Mouse (Mus musculus): ENCODE measurements around the gene Atxn1. TPM values are rescaled to one million over a fixed set of nuclear protein-coding genes. Genes with fewer than 3 reads are reported as not detected.

Atxn1 gene
- polyA plus RNA-seq, 1 experiment from 2014 or later = 5.4 TPM

GRCm38 (mm10) chr13:45940714-45941113, 24.1 kb downstream of the Atxn1 start:
- H3K27me3 ChIP-seq = no peaks in the 10 kb centered on the region
- no peak overlapping the region for H3K4me3 ChIP-seq
- no peak for ATAC-seq (ENCODE audit: insufficient number of reproducible peaks, low FRiP score, low TSS enrichment, low read depth)
- H3K36me3 ChIP-seq = 0 out of 2 replicates have a peak, but pooled peaks cover 3% of the 10 kb centered on the region
- 69% methylated on average over 4 of the region's 4 CpGs for WGBS
- no peak overlapping the region for H3K9ac ChIP-seq
- no peaks in the 10 kb centered on the region for H3K9me3 ChIP-seq
- H3K4me1 ChIP-seq = no peaks in the 10 kb centered on the region
- no peak overlapping the region for H3K4me2 ChIP-seq
- H3K27ac ChIP-seq = no peak overlapping the region

DNA sequence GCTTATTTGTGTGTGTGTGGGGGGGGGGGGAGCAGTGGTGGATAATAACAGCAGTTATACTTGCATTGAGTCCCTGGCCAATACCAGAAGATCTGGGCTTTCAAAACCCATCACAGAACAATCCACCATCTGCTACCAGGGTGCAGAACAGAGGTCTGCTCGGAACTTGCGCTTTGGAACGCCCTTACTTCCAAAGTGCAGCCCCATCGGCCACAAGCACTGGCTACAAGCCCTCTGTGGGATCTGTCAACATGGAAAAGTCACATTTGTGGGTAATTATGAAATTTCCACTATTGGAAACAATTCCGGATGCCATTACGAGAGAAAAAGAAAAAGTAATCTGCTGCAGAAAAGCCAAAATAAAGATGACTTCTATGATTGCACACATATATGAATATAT, 25.2 kb downstream of the Atxn1 start:
- Histone ChIP-seq H3K4me1 (no peaks in the 10 kb centered on the region), H3K9me3 (no peaks in the 10 kb centered on the region), H3K4me2 (no peak overlapping the region), H3K4me3 (no peak overlapping the region), H3K27ac (no peak overlapping the region), H3K9ac (no peak overlapping the region), H3K27me3 (no peaks in the 10 kb centered on the region), H3K36me3 (no peaks in the 10 kb centered on the region)
- 76% methylated on average over 6 of the region's 6 CpGs for WGBS
- no peak for ATAC-seq (ENCODE audit: insufficient number of reproducible peaks, low FRiP score, low TSS enrichment, low read depth)

DNA sequence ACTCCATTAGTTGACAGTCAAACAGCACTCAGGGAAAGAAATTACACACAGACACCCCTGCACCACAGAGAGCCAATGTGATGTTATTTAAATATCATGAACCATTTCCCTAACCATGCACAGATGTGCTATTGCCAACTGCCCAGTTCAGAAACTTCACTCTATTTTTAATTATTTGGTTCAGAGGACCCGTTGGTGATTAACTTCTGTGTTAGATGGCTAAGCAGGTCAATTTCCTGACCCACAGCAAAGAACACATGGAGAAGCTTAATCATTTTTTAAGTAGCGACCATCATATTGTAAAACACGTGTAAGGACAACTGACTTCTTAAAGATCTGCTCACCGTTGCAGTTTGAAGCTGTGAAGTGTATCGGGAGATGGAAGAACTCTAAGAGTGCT, 26.7 kb downstream of the Atxn1 start:
- no peaks in the 10 kb centered on the region for H3K9me3 ChIP-seq
- H3K27me3 ChIP-seq = no peaks in the 10 kb centered on the region
- no peak overlapping the region for H3K4me2 ChIP-seq
- no peak overlapping the region for H3K9ac ChIP-seq
- no peak overlapping the region for H3K27ac ChIP-seq
- no peak for ATAC-seq (ENCODE audit: insufficient number of reproducible peaks, low FRiP score, low TSS enrichment, low read depth)
- H3K4me1 ChIP-seq = no peaks in the 10 kb centered on the region
- 39% methylated on average over 5 of the region's 5 CpGs for WGBS
- no peaks in the 10 kb centered on the region for H3K36me3 ChIP-seq
- H3K4me3 ChIP-seq = no peak overlapping the region

- Histone ChIP-seq H3K4me2 (no peak overlapping the region), H3K4me3 (no peak overlapping the region), H3K27ac (no peak overlapping the region), H3K9me3 (no peaks in the 10 kb centered on the region), H3K36me3 (no peaks in the 10 kb centered on the region), H3K4me1 (no peaks in the 10 kb centered on the region), H3K9ac (no peak overlapping the region), H3K27me3 (no peaks in the 10 kb centered on the region)
- ATAC-seq (ENCODE audit: insufficient number of reproducible peaks, low FRiP score, low TSS enrichment, low read depth) = no peak
Measured at GRCm38 (mm10) chr13:45936765-45937164, 28.0 kb downstream of the Atxn1 start.

DNA sequence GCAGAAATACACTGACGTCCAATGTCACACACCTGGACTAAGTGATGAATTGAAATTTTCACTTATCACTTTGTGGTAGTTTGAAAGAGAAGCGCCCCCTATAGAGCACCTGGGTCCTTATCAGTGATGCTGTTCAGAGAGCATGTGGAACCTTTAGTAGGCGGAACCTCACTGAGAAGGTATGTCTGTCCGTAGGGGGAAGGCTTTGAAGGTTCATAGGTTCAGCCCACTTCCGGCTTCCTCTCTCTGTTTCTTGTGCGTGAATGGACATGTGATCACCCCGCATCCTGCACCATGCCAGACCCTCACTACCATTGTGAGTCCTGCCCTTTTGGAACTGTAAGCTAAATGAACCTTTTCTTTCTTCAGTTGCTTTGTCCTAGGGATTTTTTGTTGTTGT, 29.0 kb downstream of the Atxn1 start:
- no peak for ATAC-seq (ENCODE audit: insufficient number of reproducible peaks, low FRiP score, low TSS enrichment, low read depth)
- Histone ChIP-seq H3K36me3 (no peaks in the 10 kb centered on the region), H3K4me1 (peaks cover 3% of the 10 kb centered on the region; the same call in 1 of the 2 replicates), H3K27me3 (no peaks in the 10 kb centered on the region), H3K9ac (no peak overlapping the region), H3K4me2 (no peak overlapping the region), H3K9me3 (no peaks in the 10 kb centered on the region), H3K27ac (no peak overlapping the region), H3K4me3 (no peak overlapping the region)
- WGBS = 81% methylated on average over 7 of the region's 7 CpGs

DNA sequence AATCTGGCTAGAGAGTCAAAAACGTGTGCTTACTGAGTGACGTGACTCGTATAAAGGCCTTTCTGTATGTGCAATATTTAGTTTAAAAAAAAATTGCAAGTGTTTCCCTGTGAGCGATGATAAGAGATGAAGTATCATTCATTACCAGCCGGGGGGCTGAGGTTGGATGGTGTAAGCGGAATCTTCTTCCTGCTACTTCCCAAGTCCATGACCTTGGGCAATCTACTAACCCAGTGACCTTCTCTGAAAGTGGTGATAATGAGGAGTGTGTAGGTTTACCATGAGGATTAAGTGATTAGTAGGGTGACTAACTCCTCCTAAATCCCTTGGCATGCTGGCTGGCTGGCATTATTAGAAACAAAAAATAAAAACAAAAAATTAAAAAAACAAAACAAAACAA, 30.0 kb downstream of the Atxn1 start:
- 76% methylated on average over 6 of the region's 6 CpGs for WGBS
- no peak overlapping the region for H3K4me3 ChIP-seq
- peaks cover 3% of the 10 kb centered on the region; the same call in 1 of the 2 replicates for H3K4me1 ChIP-seq
- H3K27me3 ChIP-seq = no peaks in the 10 kb centered on the region
- no peak overlapping the region for H3K9ac ChIP-seq
- H3K4me2 ChIP-seq = no peak overlapping the region
- H3K9me3 ChIP-seq = no peaks in the 10 kb centered on the region
- no peaks in the 10 kb centered on the region for H3K36me3 ChIP-seq
- no peak overlapping the region for H3K27ac ChIP-seq
- ATAC-seq (ENCODE audit: insufficient number of reproducible peaks, low FRiP score, low TSS enrichment, low read depth) = no peak

DNA sequence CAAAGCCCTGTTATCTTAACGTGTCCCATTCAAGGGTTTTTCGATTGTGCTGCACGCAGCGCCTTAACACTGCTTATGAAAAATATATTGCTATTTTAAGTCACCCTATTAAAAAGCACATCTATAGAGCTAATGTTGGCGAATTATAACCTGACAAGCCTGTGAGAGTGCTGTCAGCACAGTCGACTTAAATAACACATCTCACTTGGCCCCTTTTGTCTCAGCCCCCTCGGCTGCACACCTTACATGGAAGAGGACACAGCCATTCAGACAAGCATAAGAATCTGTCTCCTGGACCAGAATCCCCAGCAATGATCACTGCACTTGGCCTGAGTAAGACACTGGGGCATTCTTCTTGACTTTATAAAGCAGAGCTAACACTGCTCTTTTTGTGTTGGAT, 30.7 kb downstream of the Atxn1 start:
- no peaks in the 10 kb centered on the region for H3K36me3 ChIP-seq
- H3K4me1 ChIP-seq = peaks cover 3% of the 10 kb centered on the region; the same call in 1 of the 2 replicates
- no peak overlapping the region for H3K4me3 ChIP-seq
- ATAC-seq (ENCODE audit: insufficient number of reproducible peaks, low FRiP score, low TSS enrichment, low read depth) = no peak
- no peak overlapping the region for H3K4me2 ChIP-seq
- no peak overlapping the region for H3K27ac ChIP-seq
- H3K9me3 ChIP-seq = no peaks in the 10 kb centered on the region
- 69% methylated on average over 7 of the region's 7 CpGs for WGBS
- H3K27me3 ChIP-seq = no peaks in the 10 kb centered on the region
- H3K9ac ChIP-seq = no peak overlapping the region

GRCm38 (mm10) chr13:45932491-45932921, 32.3 kb downstream of the Atxn1 start:
- Histone ChIP-seq H3K36me3 (no peaks in the 10 kb centered on the region), H3K4me1 (peaks cover 3% of the 10 kb centered on the region; the same call in 1 of the 2 replicates)

GRCm38 (mm10) chr13:45931891-45932290, 32.9 kb downstream of the Atxn1 start:
- no peak overlapping the region for H3K4me3 ChIP-seq
- no peak overlapping the region for H3K9ac ChIP-seq
- no peak for ATAC-seq (ENCODE audit: insufficient number of reproducible peaks, low FRiP score, low TSS enrichment, low read depth)
- WGBS = 67% methylated on average over 1 of the region's 1 CpGs
- H3K4me2 ChIP-seq = no peak overlapping the region
- no peaks in the 10 kb centered on the region for H3K27me3 ChIP-seq
- H3K36me3 ChIP-seq = no peaks in the 10 kb centered on the region
- H3K27ac ChIP-seq = no peak overlapping the region
- no peaks in the 10 kb centered on the region for H3K9me3 ChIP-seq
- peaks cover 3% of the 10 kb centered on the region; the same call in 1 of the 2 replicates for H3K4me1 ChIP-seq

More at GRCm38 (mm10) chr13:45932491-45932921, 32.3 kb downstream of the Atxn1 start:
- H3K27me3 ChIP-seq = no peaks in the 10 kb centered on the region
- no peaks in the 10 kb centered on the region for H3K9me3 ChIP-seq
- no peak overlapping the region for H3K4me2 ChIP-seq
- ATAC-seq (ENCODE audit: insufficient number of reproducible peaks, low FRiP score, low TSS enrichment, low read depth) = no peak
- no peak overlapping the region for H3K27ac ChIP-seq
- H3K9ac ChIP-seq = no peak overlapping the region
- 72% methylated on average over 8 of the region's 8 CpGs for WGBS
- H3K4me3 ChIP-seq = no peak overlapping the region

- peaks cover 3% of the 10 kb centered on the region; the same call in 1 of the 2 replicates for H3K4me1 ChIP-seq
- H3K27me3 ChIP-seq = no peaks in the 10 kb centered on the region
- no peak overlapping the region for H3K4me2 ChIP-seq
- no peaks in the 10 kb centered on the region for H3K9me3 ChIP-seq
- H3K27ac ChIP-seq = no peak overlapping the region
- 72% methylated on average over 5 of the region's 5 CpGs for WGBS
- no peak overlapping the region for H3K9ac ChIP-seq
- no peak overlapping the region for H3K4me3 ChIP-seq
- no peaks in the 10 kb centered on the region for H3K36me3 ChIP-seq
- no peak for ATAC-seq (ENCODE audit: insufficient number of reproducible peaks, low FRiP score, low TSS enrichment, low read depth)
Measured at GRCm38 (mm10) chr13:45931215-45931614, 33.6 kb downstream of the Atxn1 start.

DNA sequence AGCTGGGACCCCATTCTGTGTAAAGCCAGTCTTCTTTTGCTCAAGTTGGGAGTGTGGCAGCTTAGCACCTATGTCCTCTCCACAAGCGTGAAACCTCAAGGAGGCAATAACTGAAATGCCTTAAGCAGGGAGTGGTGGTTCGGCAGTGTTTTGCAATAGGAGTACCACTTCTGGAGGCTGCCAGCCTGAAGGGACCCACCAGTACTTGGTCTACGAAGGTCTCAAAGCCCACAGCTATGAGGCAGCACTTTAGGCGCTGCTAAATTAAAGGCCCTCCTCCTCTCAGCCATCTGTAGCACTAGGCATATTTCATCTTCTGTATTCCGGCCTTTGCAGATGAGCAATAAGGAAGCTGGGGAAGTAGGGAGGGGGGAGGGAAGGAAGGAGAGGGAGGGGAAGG, 35.1 kb downstream of the Atxn1 start:
- no peak for ATAC-seq (ENCODE audit: insufficient number of reproducible peaks, low FRiP score, low TSS enrichment, low read depth)
- 60% methylated on average over 5 of the region's 5 CpGs for WGBS
- no peak overlapping the region for H3K27ac ChIP-seq

DNA sequence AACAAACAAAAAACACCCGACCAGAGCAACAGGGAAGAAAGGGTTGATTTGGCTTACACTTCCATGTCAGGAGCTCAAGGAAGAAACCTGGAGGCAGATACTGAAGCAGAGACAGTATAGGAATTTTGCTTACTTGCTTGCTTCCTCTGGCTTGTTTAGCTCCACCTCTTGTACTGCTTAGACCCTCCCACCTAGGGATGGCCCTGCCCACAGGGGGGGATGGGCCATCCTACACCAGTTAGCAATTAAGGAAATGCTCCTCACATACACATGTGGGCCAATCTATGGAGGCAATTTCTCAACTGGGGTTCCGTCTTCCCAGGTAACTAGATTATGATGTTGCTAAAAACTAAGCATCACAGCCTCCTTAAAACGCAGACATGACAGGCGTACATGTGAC, 39.5 kb downstream of the Atxn1 start:
- peaks cover 5% of the 10 kb centered on the region; the same call in 1 of the 2 replicates for H3K4me1 ChIP-seq
- no peak for ATAC-seq (ENCODE audit: insufficient number of reproducible peaks, low FRiP score, low TSS enrichment, low read depth)
- H3K36me3 ChIP-seq = no peaks in the 10 kb centered on the region
- H3K9ac ChIP-seq = no peak overlapping the region
- H3K27me3 ChIP-seq = no peaks in the 10 kb centered on the region
- WGBS = 83% methylated on average over 4 of the region's 4 CpGs
- no peak overlapping the region for H3K4me2 ChIP-seq
- no peak overlapping the region for H3K4me3 ChIP-seq
- no peaks in the 10 kb centered on the region for H3K9me3 ChIP-seq
- H3K27ac ChIP-seq = no peak overlapping the region

More for the DNA sequence above, 35.1 kb downstream of the Atxn1 start:
- H3K36me3 ChIP-seq = no peaks in the 10 kb centered on the region
- H3K4me1 ChIP-seq = peaks cover 3% of the 10 kb centered on the region; the same call in 1 of the 2 replicates
- no peaks in the 10 kb centered on the region for H3K9me3 ChIP-seq
- H3K4me2 ChIP-seq = no peak overlapping the region
- no peaks in the 10 kb centered on the region for H3K27me3 ChIP-seq
- H3K9ac ChIP-seq = no peak overlapping the region
- no peak overlapping the region for H3K4me3 ChIP-seq

DNA sequence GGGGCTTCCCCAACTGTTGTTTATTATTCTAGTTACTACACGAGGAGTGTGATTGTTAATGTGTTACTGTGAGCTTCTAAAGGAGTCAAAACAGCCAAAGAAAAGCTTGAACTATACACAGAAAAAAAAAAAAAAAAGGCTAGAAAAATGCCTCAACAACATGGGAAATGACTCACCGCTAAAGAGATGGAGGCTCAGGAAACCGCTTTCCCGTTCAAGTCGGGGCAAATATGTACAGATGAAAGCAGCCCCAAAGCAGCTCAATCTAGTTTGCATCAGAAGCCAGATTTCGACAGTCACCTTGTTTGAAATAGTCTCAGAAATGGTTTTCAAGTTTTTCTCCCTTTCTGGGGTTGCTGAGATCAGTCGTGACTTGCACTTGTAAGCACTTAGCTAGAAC, 40.3 kb downstream of the Atxn1 start:
- H3K36me3 ChIP-seq = no peaks in the 10 kb centered on the region
- no peak overlapping the region for H3K4me3 ChIP-seq
- WGBS = 57% methylated on average over 7 of the region's 7 CpGs
- H3K27me3 ChIP-seq = no peaks in the 10 kb centered on the region
- no peak overlapping the region; the same call in 1 of the 2 replicates for H3K27ac ChIP-seq
- no peak for ATAC-seq (ENCODE audit: insufficient number of reproducible peaks, low FRiP score, low TSS enrichment, low read depth)
- no peak overlapping the region for H3K9ac ChIP-seq
- H3K4me2 ChIP-seq = no peak overlapping the region
- H3K4me1 ChIP-seq = peaks cover 5% of the 10 kb centered on the region; the same call in 1 of the 2 replicates
- H3K9me3 ChIP-seq = no peaks in the 10 kb centered on the region

Measured in limb, embryonic 15.5 days (tissue).